Comparison of ENCODE assay signal across 18 mouse cellular contexts in genomic region chr6:41178896-41179295, GRCm38 (mm10).
A peak's percentile ranks its signal among the peaks of the same experiment; 100 is the strongest.
DNase-seq lines count a peak whose midpoint lies in the region; ATAC-seq and TF ChIP-seq lines count a peak whose summit lies in the region.
"Had no signal": no experiment of that assay in that cellular context is flagged by ENCODE, and none has a peak within 500 bp of the region (broad histone marks: within the 10 kb centered on the region; RNA-seq: fewer than 3 reads in every experiment).

No protein-coding gene starts in this region.

- no peak overlapping the region for H3K27ac ChIP-seq in intestine, postnatal 0 days (ENCODE audit: low read depth, low read length)
- H3K27ac ChIP-seq in intestine, embryonic 16.5 days (ENCODE audit: low read length), result no peak overlapping the region
- H3K27ac ChIP-seq in hindbrain, embryonic 10.5 days, result no peak overlapping the region
- no peak overlapping the region for H3K27ac ChIP-seq in kidney, embryonic 15.5 days
- H3K27ac ChIP-seq: embryonic facial prominence, embryonic 12.5 days; limb, embryonic 10.5 days; liver, embryonic 15.5 days; midbrain, embryonic 13.5 days had no signal

- H3K9ac ChIP-seq in intestine, postnatal 0 days (ENCODE audit: low read depth, low read length), result no peak overlapping the region
- H3K9ac ChIP-seq in intestine, embryonic 16.5 days (ENCODE audit: low read depth, low read length), result no peak overlapping the region
- H3K9ac ChIP-seq in kidney, embryonic 15.5 days, result no peak overlapping the region
- H3K9ac ChIP-seq: embryonic facial prominence, embryonic 12.5 days; liver, embryonic 15.5 days; midbrain, embryonic 13.5 days had no signal

- no peak for ATAC-seq in intestine, postnatal 0 days
- ATAC-seq in intestine, embryonic 16.5 days, result no peak
- ATAC-seq in megakaryocyte progenitor cell, adult 5-6 weeks (replicated peaks; ENCODE audit: poor library complexity), result peak; percentile 74
- no peak for ATAC-seq in kidney, embryonic 15.5 days (replicated peaks; ENCODE audit: low FRiP score)
- ATAC-seq: hindbrain, embryonic 16.5 days; midbrain, embryonic 13.5 days had no signal

- H3K4me3 ChIP-seq in intestine, postnatal 0 days (ENCODE audit: low read depth, low read length), result no peak overlapping the region
- no peak overlapping the region for H3K4me3 ChIP-seq in intestine, embryonic 16.5 days (ENCODE audit: low read length)
- H3K4me3 ChIP-seq in hindbrain, embryonic 10.5 days, result no peak overlapping the region
- no peak overlapping the region for H3K4me3 ChIP-seq in kidney, embryonic 15.5 days (replicated peaks)
- H3K4me3 ChIP-seq: embryonic facial prominence, embryonic 12.5 days; limb, embryonic 10.5 days; liver, embryonic 15.5 days; midbrain, embryonic 13.5 days had no signal

- H3K27me3 ChIP-seq in intestine, postnatal 0 days (replicated peaks; ENCODE audit: control insufficient read depth, insufficient read depth, low read length), result no peaks in the 10 kb centered on the region
- no peaks in the 10 kb centered on the region for H3K27me3 ChIP-seq in intestine, embryonic 16.5 days (replicated peaks; ENCODE audit: control insufficient read depth, insufficient read depth, low read length)
- no peaks in the 10 kb centered on the region for H3K27me3 ChIP-seq in hindbrain, embryonic 10.5 days (ENCODE audit: insufficient read depth, poor library complexity, severe bottlenecking)
- H3K27me3 ChIP-seq in kidney, embryonic 15.5 days, result no peaks in the 10 kb centered on the region
- H3K27me3 ChIP-seq: embryonic facial prominence, embryonic 12.5 days; liver, embryonic 15.5 days; midbrain, embryonic 13.5 days had no signal

- no peaks in the 10 kb centered on the region for H3K36me3 ChIP-seq in intestine, postnatal 0 days (ENCODE audit: control insufficient read depth, insufficient read depth)
- no peaks in the 10 kb centered on the region for H3K36me3 ChIP-seq in intestine, embryonic 16.5 days (ENCODE audit: control insufficient read depth, insufficient read depth, low read length)
- no peaks in the 10 kb centered on the region for H3K36me3 ChIP-seq in hindbrain, embryonic 10.5 days
- no peaks in the 10 kb centered on the region for H3K36me3 ChIP-seq in kidney, embryonic 15.5 days
- H3K36me3 ChIP-seq: embryonic facial prominence, embryonic 12.5 days; limb, embryonic 10.5 days; liver, embryonic 15.5 days; midbrain, embryonic 13.5 days had no signal

- peak; percentile 33 for DNase-seq in T-cell, adult 2 months (ENCODE audit: low spot score)
- peak; percentile 30 to 52 for DNase-seq in thymus, postnatal 36 days
- no peak for DNase-seq in hindbrain, embryonic 10.5 days (ENCODE audit: low spot score)
- DNase-seq in adipocyte (ENCODE audit: low spot score), result no peak
- DNase-seq: adrenal gland, adult 8-10 months; B cell, adult 2 months; cerebellum, postnatal 10 days; layer of hippocampus, adult 9-11 months; lung, postnatal 14 days had no signal

- H3K9me3 ChIP-seq in intestine, postnatal 0 days (ENCODE audit: control insufficient read depth), result no peaks in the 10 kb centered on the region
- H3K9me3 ChIP-seq in intestine, embryonic 16.5 days (ENCODE audit: control insufficient read depth, low read length), result no peaks in the 10 kb centered on the region
- H3K9me3 ChIP-seq in hindbrain, embryonic 10.5 days, result no peaks in the 10 kb centered on the region
- no peaks in the 10 kb centered on the region for H3K9me3 ChIP-seq in kidney, embryonic 15.5 days (replicated peaks)
- H3K9me3 ChIP-seq: embryonic facial prominence, embryonic 12.5 days; limb, embryonic 10.5 days; liver, embryonic 15.5 days; midbrain, embryonic 13.5 days had no signal

- no peaks in the 10 kb centered on the region for H3K4me1 ChIP-seq in intestine, postnatal 0 days (replicated peaks; ENCODE audit: control insufficient read depth, insufficient read depth, low read length)
- H3K4me1 ChIP-seq in intestine, embryonic 16.5 days (ENCODE audit: control insufficient read depth, insufficient read depth, low read length), result no peaks in the 10 kb centered on the region
- no peaks in the 10 kb centered on the region for H3K4me1 ChIP-seq in hindbrain, embryonic 10.5 days (replicated peaks)
- no peaks in the 10 kb centered on the region for H3K4me1 ChIP-seq in kidney, embryonic 15.5 days
- H3K4me1 ChIP-seq: embryonic facial prominence, embryonic 12.5 days; limb, embryonic 10.5 days; midbrain, embryonic 13.5 days had no signal

- WGBS in intestine, postnatal 0 days, result 86% methylated on average over 7 of the region's 7 CpGs
- WGBS in intestine, embryonic 16.5 days, result 80% methylated on average over 7 of the region's 7 CpGs
- WGBS in hindbrain, embryonic 10.5 days, result 85% methylated on average over 7 of the region's 7 CpGs
- WGBS in kidney, embryonic 15.5 days, result 82% methylated on average over 7 of the region's 7 CpGs

- 0 out of 2 replicates have a peak, but pooled peaks have one; percentile 3 for TF ChIP-seq CTCF in intestine, postnatal 0 days (IDR thresholded peaks at IDR 0.05; ENCODE audit: low read depth)

- no peak overlapping the region for H3K4me2 ChIP-seq in intestine, postnatal 0 days (replicated peaks; ENCODE audit: low read depth)
- H3K4me2 ChIP-seq in intestine, embryonic 16.5 days (ENCODE audit: low read depth, low read length), result no peak overlapping the region
- H3K4me2 ChIP-seq in kidney, embryonic 15.5 days, result no peak overlapping the region
- H3K4me2 ChIP-seq: embryonic facial prominence, embryonic 12.5 days; liver, embryonic 15.5 days; midbrain, embryonic 13.5 days had no signal

Comparison
In these comparisons a context has a peak if more than half of its experiments do, and no peak if none do; other contexts are left out.
1. DNase-seq: peak in T-cell, adult 2 months (single experiment) and thymus, postnatal 36 days (2 of 2); none in hindbrain, embryonic 10.5 days (single experiment) and adipocyte (single experiment).